Mouse (Mus musculus) lung, postnatal 0 days (tissue): ENCODE results near the gene Mydgf. TPM values are rescaled to one million over a fixed set of nuclear protein-coding genes. Genes with fewer than 3 reads are reported as not detected.

Source experiments
- ATAC-seq: fragments of 200-750 bp; cut with Nextera tagmentation; 2 replicates; pipeline ENCODE4 v1.8.0; 2017; ENCODE audit warnings: moderate library complexity
- DNase-seq: peaks from one replicate; pipeline ENCODE4 v3.0.0-alpha.2; 2016; ENCODE audit warnings: low spot score
- H3K27ac ChIP-seq: fragments of 300-500 bp; sonication (generic); 2 replicates; pipeline ENCODE4 v1.5.1; 2014; ENCODE audit warnings: antibody characterized with exemption, mild to moderate bottlenecking, low read length, mixed read lengths
- H3K27me3 ChIP-seq: fragments of 300-500 bp; sonication (generic); replicated peaks from 2 replicates; pipeline ENCODE4 v1.6.1; 2014; ENCODE audit warnings: low read length, mixed read lengths; ENCODE audit not compliant: insufficient read depth
- H3K36me3 ChIP-seq: fragments of 300-500 bp; sonication (generic); 2 replicates; pipeline ENCODE4 v1.6.1; 2014; ENCODE audit warnings: low read length, mixed read lengths; ENCODE audit not compliant: insufficient read depth
- H3K4me1 ChIP-seq: fragments of 300-500 bp; sonication (generic); 2 replicates; pipeline ENCODE4 v1.6.1; 2014; ENCODE audit warnings: antibody characterized with exemption, low read depth, low read length, mixed read lengths; ENCODE audit not compliant: insufficient read depth
- H3K4me2 ChIP-seq: fragments of 300-500 bp; sonication (generic); replicated peaks from 2 replicates; pipeline ENCODE4 v1.6.1; 2014; ENCODE audit warnings: low read depth, mild to moderate bottlenecking, low read length, moderate library complexity, mixed read lengths
- H3K4me3 ChIP-seq: fragments of 300-500 bp; sonication (generic); 2 replicates; pipeline ENCODE4 v1.5.1; 2014; ENCODE audit warnings: low read depth, low read length
- H3K9ac ChIP-seq: fragments of 300-500 bp; sonication (generic); replicated peaks from 2 replicates; pipeline ENCODE4 v1.6.1; 2014; ENCODE audit warnings: low read depth, mild to moderate bottlenecking
- H3K9me3 ChIP-seq: fragments of 300-500 bp; sonication (generic); 2 replicates; pipeline ENCODE4 v1.6.1; 2016; ENCODE audit warnings: low read length, mixed read lengths
- CTCF ChIP-seq: IDR thresholded peaks from 2 replicates; pipeline ENCODE4 v1.5.1; 2016; ENCODE audit warnings: antibody characterized with exemption, mild to moderate bottlenecking
- EP300 ChIP-seq: IDR thresholded peaks from 2 replicates; pipeline ENCODE4 v1.6.1; 2016; ENCODE audit warnings: antibody characterized with exemption, mild to moderate bottlenecking, control low read depth
- WGBS: fragments of 180-500 bp; shearing (Covaris S2); extraction: QIAGEN DNeasy Blood & Tissue Kit; methylation state at CpG from one replicate; pipeline ENCODE4 v1.1.7; 2014; 5-methylcytosine and 5-hydroxymethylcytosine counted together
- polyA plus RNA-seq: library from polyadenylated mRNA; unstranded; fragments of >200 nt; fragmentation: Nextera tagmentation; extraction: Ambion mirVana; gene quantifications from 2 replicates; pipeline ENCODE4 v1.2.1, GENCODE M21; 2015

Gene Mydgf
- polyA plus RNA-seq, 1 experiment from 2014 or later, result 71.2 TPM

DNA sequence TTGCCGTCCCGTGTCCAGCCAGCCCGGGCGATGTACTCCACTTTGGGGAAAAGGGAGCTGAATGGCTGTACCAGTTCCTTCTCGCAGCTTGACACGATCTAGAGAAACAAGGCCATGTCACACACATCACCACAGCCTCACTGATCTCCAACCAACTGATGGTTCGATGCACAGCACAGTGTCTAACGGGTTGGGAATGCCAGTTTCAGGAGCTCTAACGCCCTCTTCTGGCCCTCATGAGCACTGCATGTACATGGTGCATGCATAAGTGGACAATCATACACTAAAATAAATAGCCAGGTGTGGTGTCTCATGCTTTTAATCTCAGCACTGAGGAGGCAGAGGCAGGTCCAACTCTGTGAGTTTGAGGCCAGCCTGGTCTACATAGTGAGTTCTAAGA lies 16.9 kb upstream of the Mydgf start:
- ATAC-seq, result no peak
- no peaks in the 10 kb centered on the region for H3K27me3 ChIP-seq
- WGBS, result 85% methylated on average over 9 of the region's 9 CpGs
- H3K9me3 ChIP-seq, result no peaks in the 10 kb centered on the region
- no peak overlapping the region for H3K9ac ChIP-seq
- TF ChIP-seq CTCF, result peak; percentile 62
- no peak for TF ChIP-seq EP300
- no peak overlapping the region for H3K4me2 ChIP-seq
- H3K4me1 ChIP-seq, result no peaks in the 10 kb centered on the region
- H3K27ac ChIP-seq, result no peak overlapping the region
- no peak for DNase-seq
- H3K36me3 ChIP-seq, result peaks cover 56% of the 10 kb centered on the region
- H3K4me3 ChIP-seq, result no peak overlapping the region

DNA sequence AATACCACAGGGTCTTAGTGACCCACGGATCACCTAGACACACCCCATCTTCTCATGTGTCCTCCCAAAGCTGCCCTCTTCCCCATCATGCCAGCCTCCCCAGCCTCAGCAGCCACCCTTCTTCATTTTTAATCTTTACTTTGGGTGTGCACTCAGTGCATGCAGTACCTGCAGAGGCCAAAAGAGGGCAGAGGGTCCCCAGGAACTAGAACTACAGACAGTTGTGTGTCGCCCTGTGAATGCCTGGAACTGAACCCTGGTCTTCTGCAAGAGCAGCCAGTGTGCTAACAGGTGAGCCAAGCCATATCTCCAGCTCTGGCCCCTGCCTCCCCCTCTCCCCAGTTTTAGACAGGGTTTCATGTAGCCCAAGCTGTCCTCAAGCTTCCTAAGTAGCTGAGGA lies 13.1 kb upstream of the Mydgf start:
- no peaks in the 10 kb centered on the region for H3K4me1 ChIP-seq
- DNase-seq (no peak), ATAC-seq (no peak)
- no peak overlapping the region for H3K27ac ChIP-seq
- no peak overlapping the region for H3K9ac ChIP-seq
- H3K27me3 ChIP-seq, result no peaks in the 10 kb centered on the region
- WGBS, result 65% methylated on average over 2 of the region's 2 CpGs
- H3K36me3 ChIP-seq, result peaks cover 41% of the 10 kb centered on the region
- H3K4me3 ChIP-seq, result no peak overlapping the region
- no peaks in the 10 kb centered on the region for H3K9me3 ChIP-seq
- TF ChIP-seq EP300, result no peak
- peak; percentile 72 for TF ChIP-seq CTCF
- H3K4me2 ChIP-seq, result no peak overlapping the region

DNA sequence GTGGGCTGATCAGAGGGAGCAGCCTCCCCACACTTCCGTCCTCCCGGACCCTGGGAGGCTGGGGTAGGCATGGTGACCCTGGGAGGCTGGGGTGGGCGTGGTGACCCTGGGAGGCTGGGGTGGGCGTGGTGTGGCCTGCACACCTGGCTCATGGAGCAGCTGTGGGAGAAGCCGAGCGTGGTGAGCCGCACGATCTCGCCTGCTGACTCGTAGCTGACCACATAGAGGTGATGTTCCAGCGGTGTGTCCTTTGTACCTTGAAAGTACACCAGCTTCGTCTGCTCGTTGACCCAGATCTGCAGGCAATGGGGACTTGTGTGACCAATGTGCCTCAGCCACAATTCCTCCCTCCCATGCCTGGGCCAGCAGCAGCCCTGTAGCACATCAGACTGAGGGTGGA lies 11.0 kb upstream of the Mydgf start:
- TF ChIP-seq EP300, result no peak
- no peak for TF ChIP-seq CTCF
- H3K27me3 ChIP-seq, result no peaks in the 10 kb centered on the region
- WGBS, result 82% methylated on average over 13 of the region's 13 CpGs
- no peak for ATAC-seq
- no peak overlapping the region for H3K4me2 ChIP-seq
- no peak overlapping the region for H3K9ac ChIP-seq
- H3K36me3 ChIP-seq, result peaks cover 52% of the 10 kb centered on the region
- no peaks in the 10 kb centered on the region for H3K4me1 ChIP-seq
- H3K9me3 ChIP-seq, result no peaks in the 10 kb centered on the region
- no peak overlapping the region for H3K27ac ChIP-seq
- no peak overlapping the region for H3K4me3 ChIP-seq
- DNase-seq, result no peak

GRCm38 (mm10) chr17:56194357-56194756 lies 10.6 kb upstream of the Mydgf start:
- Histone ChIP-seq H3K27me3 (no peaks in the 10 kb centered on the region), H3K9me3 (no peaks in the 10 kb centered on the region), H3K36me3 (peaks cover 56% of the 10 kb centered on the region), H3K4me1 (no peaks in the 10 kb centered on the region), H3K4me3 (no peak overlapping the region), H3K27ac (no peak overlapping the region), H3K4me2 (no peak overlapping the region), H3K9ac (no peak overlapping the region)
- TF ChIP-seq CTCF (0 out of 2 replicates have a peak, but pooled peaks have one; percentile 2), EP300 (no peak)
- no peak for DNase-seq
- no peak; the same call in 1 of the 2 replicates for ATAC-seq
- 91% methylated on average over 12 of the region's 12 CpGs for WGBS

GRCm38 (mm10) chr17:56191266-56191665 lies 7.5 kb upstream of the Mydgf start:
- no peaks in the 10 kb centered on the region for H3K27me3 ChIP-seq
- ATAC-seq (no peak), DNase-seq (no peak)
- no peak overlapping the region for H3K4me3 ChIP-seq
- H3K36me3 ChIP-seq, result peaks cover 45% of the 10 kb centered on the region
- H3K4me1 ChIP-seq, result no peaks in the 10 kb centered on the region
- H3K27ac ChIP-seq, result no peak overlapping the region
- no peaks in the 10 kb centered on the region for H3K9me3 ChIP-seq
- H3K4me2 ChIP-seq, result no peak overlapping the region
- H3K9ac ChIP-seq, result no peak overlapping the region
- TF ChIP-seq CTCF, result no peak
- no peak for TF ChIP-seq EP300
- WGBS, result 82% methylated on average over 6 of the region's 6 CpGs

DNA sequence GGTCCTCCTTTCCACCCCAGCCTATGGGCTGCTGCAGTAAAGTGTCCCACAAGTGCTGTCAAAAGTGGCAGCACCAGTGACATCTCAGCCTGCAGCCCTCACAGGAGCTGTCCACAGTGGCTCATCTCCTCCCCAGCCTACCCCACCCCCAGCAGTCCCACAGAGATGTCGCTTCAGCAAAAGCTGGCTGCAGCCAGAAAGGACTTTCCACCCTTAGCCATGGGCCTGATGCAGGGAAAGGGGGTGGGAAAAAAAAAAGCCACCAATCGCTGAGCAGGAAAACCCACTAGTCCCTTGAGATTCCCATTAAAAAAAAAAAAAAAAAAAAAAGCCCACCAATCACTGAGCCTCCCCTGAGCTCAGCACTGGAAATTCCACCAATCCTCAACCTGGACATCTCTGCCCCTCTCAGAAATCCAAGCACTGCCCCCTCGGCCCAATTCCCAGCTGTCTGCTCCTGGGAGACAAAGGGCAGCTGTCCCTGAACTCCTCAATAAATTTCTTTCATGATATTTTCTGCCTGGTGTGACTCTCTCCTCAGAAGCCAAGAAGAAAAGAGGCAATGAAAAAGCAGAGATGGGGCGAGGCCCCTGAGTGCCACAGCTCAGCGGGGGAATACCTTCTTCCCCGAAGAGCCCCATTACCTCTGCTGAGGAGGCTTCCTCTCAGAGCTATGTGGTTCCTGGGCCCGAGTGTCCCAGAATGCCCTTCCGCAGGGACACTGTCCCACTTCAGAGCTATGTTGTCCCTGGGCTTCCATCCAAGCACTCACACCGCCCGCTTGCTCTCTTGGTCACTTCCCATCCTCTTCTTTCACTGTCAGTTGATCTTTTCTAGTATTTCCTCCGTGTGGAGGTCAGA lies 1.8 kb upstream of the Mydgf start:
- DNase-seq, result peak; percentile 85

More for the DNA sequence above, 1.8 kb upstream of the Mydgf start:
- H3K9ac ChIP-seq, result no peak overlapping the region
- H3K27ac ChIP-seq, result peak overlapping the region; percentile 52; the same call in 1 of the 2 replicates
- peaks cover 17% of the 10 kb centered on the region for H3K36me3 ChIP-seq
- ATAC-seq, result peak; percentile 69
- H3K4me3 ChIP-seq, result no peak overlapping the region
- WGBS, result 41% methylated on average over 11 of the region's 11 CpGs
- TF ChIP-seq EP300, result no peak
- no peak for TF ChIP-seq CTCF
- no peaks in the 10 kb centered on the region for H3K9me3 ChIP-seq
- H3K4me2 ChIP-seq, result no peak overlapping the region
- peaks cover 5% of the 10 kb centered on the region; the same call in 1 of the 2 replicates for H3K4me1 ChIP-seq
- no peaks in the 10 kb centered on the region for H3K27me3 ChIP-seq
